Mouse (Mus musculus) stomach, embryonic 14.5 days (tissue): ENCODE results near the gene Ppp1r10. TPM values are rescaled to one million over a fixed set of nuclear protein-coding genes. Genes with fewer than 3 reads are reported as not detected.

ENCODE experiments used
- ATAC-seq: fragments of 200-750 bp; cut with Nextera tagmentation; 2 replicates; pipeline ENCODE4 v1.8.0; 2017; ENCODE audit warnings: low read depth, moderate TSS enrichment; ENCODE audit not compliant: insufficient number of reproducible peaks, insufficient read depth, low FRiP score
- H3K27ac ChIP-seq: fragments of 300-500 bp; sonication (generic); 2 replicates; pipeline ENCODE4 v1.5.1; 2014; ENCODE audit warnings: mild to moderate bottlenecking, low read length, moderate library complexity, mixed read lengths
- H3K27me3 ChIP-seq: fragments of 300-500 bp; sonication (generic); 2 replicates; pipeline ENCODE4 v1.6.1; 2014; ENCODE audit warnings: low read length, control low read depth, mixed read lengths; ENCODE audit not compliant: control insufficient read depth, insufficient read depth
- H3K36me3 ChIP-seq: fragments of 300-500 bp; sonication (generic); 2 replicates; pipeline ENCODE4 v1.6.1; 2014; ENCODE audit warnings: mild to moderate bottlenecking, control low read depth, low read length, moderate library complexity, mixed read lengths; ENCODE audit not compliant: control insufficient read depth, insufficient read depth
- H3K4me1 ChIP-seq: fragments of 300-500 bp; sonication (generic); 2 replicates; pipeline ENCODE4 v1.6.1; 2014; ENCODE audit warnings: low read length, control low read depth, mixed read lengths; ENCODE audit not compliant: control insufficient read depth, insufficient read depth
- H3K4me2 ChIP-seq: fragments of 300-500 bp; sonication (generic); replicated peaks from 2 replicates; pipeline ENCODE4 v1.6.1; 2014; ENCODE audit warnings: low read depth, low read length, control low read depth
- H3K4me3 ChIP-seq: fragments of 300-500 bp; sonication (generic); 2 replicates; pipeline ENCODE4 v1.5.1; 2014; ENCODE audit warnings: low read depth, low read length, control low read depth
- H3K9ac ChIP-seq: fragments of 300-500 bp; sonication (generic); replicated peaks from 2 replicates; pipeline ENCODE4 v1.6.1; 2014; ENCODE audit warnings: low read depth, mild to moderate bottlenecking, control low read depth, low read length, moderate library complexity, mixed read lengths
- H3K9me3 ChIP-seq: fragments of 300-500 bp; sonication (generic); 2 replicates; pipeline ENCODE4 v1.6.1; 2016; ENCODE audit warnings: low read depth, low read length, control low read depth; ENCODE audit not compliant: control insufficient read depth
- WGBS: fragments of 180-500 bp; shearing (Covaris S2); extraction: QIAGEN DNeasy Blood & Tissue Kit; methylation state at CpG from one replicate; pipeline ENCODE4 v1.1.7; 2014; 5-methylcytosine and 5-hydroxymethylcytosine counted together
- polyA plus RNA-seq: library from polyadenylated mRNA; unstranded; fragments of >200 nt; fragmentation: Nextera tagmentation; extraction: Ambion mirVana; gene quantifications from 2 replicates; pipeline ENCODE4 v1.2.1, GENCODE M21; 2014

Ppp1r10 gene
- polyA plus RNA-seq: 32.6 and 35.4 TPM in 2 replicates

- peak; percentile 94 for ATAC-seq
- under 1% methylated on average over 83 of the region's 83 CpGs for WGBS
- Histone ChIP-seq H3K4me2 (peak within 1 kb of the TSS; percentile 94), H3K9me3 (no peaks in the 10 kb centered on the region), H3K36me3 (peaks cover 28% of the 10 kb centered on the region), H3K27me3 (no peaks in the 10 kb centered on the region), H3K9ac (peak within 1 kb of the TSS; percentile 98), H3K4me3 (peak within 1 kb of the TSS; percentile 90), H3K27ac (peak within 1 kb of the TSS; percentile 97), H3K4me1 (peaks cover 16% of the 10 kb centered on the region; the same call in 1 of the 2 replicates)
Measured at GRCm38 (mm10) chr17:35916297-35917142, at the start of gene Ppp1r10, which contains the start of gene Mrps18b. Gene Ppp1r10 (plus strand): TSS chr17:35916434. Gene Mrps18b (minus strand): TSS chr17:35916389.

DNA sequence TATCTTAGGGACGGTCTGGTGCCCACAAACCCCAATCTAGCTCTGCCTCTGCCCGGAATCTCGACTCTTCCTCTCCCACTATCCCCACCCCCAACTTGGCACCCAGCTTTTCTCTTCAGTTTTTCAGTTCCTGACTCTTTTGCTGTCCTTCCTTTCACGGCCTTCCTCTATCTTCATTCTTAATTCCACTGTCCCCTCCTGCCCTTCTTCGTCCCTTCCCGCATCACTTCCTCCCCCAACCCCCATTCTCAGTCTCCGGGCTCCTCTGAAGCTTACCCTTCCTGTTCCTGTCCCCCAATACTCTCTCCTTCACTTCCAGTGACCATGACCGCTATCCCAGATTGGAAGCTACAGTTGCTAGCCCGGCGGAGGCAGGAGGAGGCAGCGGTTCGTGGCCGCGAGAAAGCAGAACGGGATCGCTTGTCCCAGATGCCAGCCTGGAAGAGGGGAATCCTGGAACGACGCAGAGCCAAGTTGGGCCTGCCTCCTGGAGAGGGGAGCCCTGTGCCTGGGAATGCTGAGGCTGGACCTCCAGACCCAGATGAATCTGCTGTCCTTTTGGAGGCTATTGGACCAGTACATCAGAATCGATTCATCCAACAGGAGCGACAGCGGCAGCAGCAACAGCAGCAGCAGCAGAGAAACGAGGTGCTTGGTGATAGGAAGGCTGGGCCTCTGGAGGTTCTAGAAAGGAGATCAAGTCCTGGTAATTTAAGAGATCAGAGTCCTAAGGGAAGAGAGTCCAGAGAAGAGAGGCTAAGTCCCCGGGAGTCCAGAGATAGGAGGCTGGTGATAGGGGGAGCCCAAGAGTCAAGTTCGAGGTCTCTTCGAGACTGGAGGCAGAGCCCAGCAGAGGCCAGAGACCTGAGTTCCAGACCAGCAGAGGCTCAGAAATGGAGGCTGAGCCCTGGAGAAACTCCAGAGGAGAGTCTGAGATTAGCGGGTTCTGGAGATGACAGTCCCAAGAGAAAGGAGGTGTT lies 49.0 kb upstream of the Ppp1r10 start:
- ATAC-seq: no peak
- Histone ChIP-seq H3K9me3 (no peaks in the 10 kb centered on the region), H3K4me3 (peak overlapping the region; percentile 63), H3K27me3 (no peaks in the 10 kb centered on the region), H3K9ac (peak overlapping the region; percentile 74), H3K27ac (peak overlapping the region; percentile 96), H3K4me2 (peak overlapping the region; percentile 92), H3K4me1 (peaks cover 38% of the 10 kb centered on the region; the same call in 1 of the 2 replicates), H3K36me3 (no peaks in the 10 kb centered on the region)
- 9% methylated on average over 26 of the region's 26 CpGs for WGBS

- H3K4me2 ChIP-seq: peak overlapping the region; percentile 92
- peak overlapping the region; percentile 74 for H3K9ac ChIP-seq
- H3K27ac ChIP-seq: peak overlapping the region; percentile 85
- H3K4me3 ChIP-seq: peak overlapping the region; percentile 63
- H3K36me3 ChIP-seq: no peaks in the 10 kb centered on the region
- no peaks in the 10 kb centered on the region for H3K27me3 ChIP-seq
- no peaks in the 10 kb centered on the region for H3K9me3 ChIP-seq
- peaks cover 43% of the 10 kb centered on the region; the same call in 1 of the 2 replicates for H3K4me1 ChIP-seq
- no peak for ATAC-seq
- 22% methylated on average over 16 of the region's 17 CpGs for WGBS
Measured at GRCm38 (mm10) chr17:35868165-35868820, 47.9 kb upstream of the Ppp1r10 start.

GRCm38 (mm10) chr17:35868961-35869345 lies 47.3 kb upstream of the Ppp1r10 start:
- Histone ChIP-seq H3K27ac (peak overlapping the region; percentile 85), H3K9me3 (no peaks in the 10 kb centered on the region), H3K36me3 (no peaks in the 10 kb centered on the region), H3K4me3 (peak overlapping the region; percentile 63), H3K27me3 (no peaks in the 10 kb centered on the region), H3K9ac (peak overlapping the region; percentile 74), H3K4me2 (peak overlapping the region; percentile 92), H3K4me1 (peaks cover 43% of the 10 kb centered on the region; the same call in 1 of the 2 replicates)
- 4% methylated on average over 7 of the region's 7 CpGs for WGBS
- ATAC-seq: no peak

DNA sequence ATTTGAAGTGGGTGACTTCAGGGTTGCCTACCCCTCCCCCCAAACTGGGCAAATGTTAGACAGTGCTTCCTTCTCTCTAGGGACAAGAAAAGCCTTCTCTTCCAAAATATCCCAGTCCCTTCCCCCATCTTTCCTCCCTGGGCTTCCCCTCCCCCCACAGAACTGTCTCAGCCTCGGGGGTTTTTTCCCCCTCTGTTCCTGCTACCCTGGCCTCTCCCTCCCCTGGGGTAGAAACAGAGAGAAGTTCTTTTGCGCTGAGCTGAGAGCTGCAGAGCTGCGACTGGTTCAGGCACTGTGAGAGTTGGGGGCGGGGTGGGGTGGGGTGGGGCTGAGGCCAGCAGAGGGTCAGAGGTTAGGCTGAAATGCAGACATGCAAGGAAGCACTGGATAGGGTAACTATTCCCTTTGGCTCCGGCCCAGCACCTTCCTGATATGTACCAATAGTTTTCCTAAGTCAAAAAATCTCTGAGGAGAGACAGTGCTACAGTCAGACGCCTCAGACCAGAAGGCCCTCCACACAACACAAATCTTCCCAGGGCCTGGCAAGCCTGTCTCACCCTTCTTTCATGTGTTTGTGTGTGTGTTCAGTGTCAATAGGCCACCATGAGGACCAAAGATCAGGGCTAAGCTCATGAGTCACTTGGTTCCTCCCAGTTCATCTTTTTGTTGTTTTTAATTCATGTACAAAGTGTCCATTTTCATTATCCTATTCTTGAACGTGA lies 46.7 kb upstream of the Ppp1r10 start:
- 1% methylated on average over 7 of the region's 7 CpGs for WGBS
- Histone ChIP-seq H3K4me3 (peak overlapping the region; percentile 63), H3K9ac (peak overlapping the region; percentile 74; the same call in 1 of the 2 replicates), H3K27ac (peak overlapping the region; percentile 85), H3K4me2 (peak overlapping the region; percentile 92), H3K36me3 (no peaks in the 10 kb centered on the region), H3K4me1 (peaks cover 42% of the 10 kb centered on the region; the same call in 1 of the 2 replicates), H3K27me3 (no peaks in the 10 kb centered on the region), H3K9me3 (no peaks in the 10 kb centered on the region)
- ATAC-seq: 0 out of 2 replicates have a peak, but pooled peaks have one; percentile 15

GRCm38 (mm10) chr17:35870151-35870883 lies 45.9 kb upstream of the Ppp1r10 start:
- Histone ChIP-seq H3K36me3 (peaks cover 5% of the 10 kb centered on the region; the same call in 1 of the 2 replicates), H3K4me2 (peak overlapping the region; percentile 92), H3K27me3 (no peaks in the 10 kb centered on the region), H3K9me3 (no peaks in the 10 kb centered on the region), H3K4me1 (peaks cover 36% of the 10 kb centered on the region; the same call in 1 of the 2 replicates), H3K4me3 (peak overlapping the region; percentile 63), H3K9ac (no peak overlapping the region; the same call in 1 of the 2 replicates), H3K27ac (peak overlapping the region; percentile 85)
- ATAC-seq: no peak
- WGBS: 42% methylated on average over 9 of the region's 9 CpGs
